Mouse (Mus musculus): ENCODE results near the gene Bricd5. TPM values are rescaled to one million over a fixed set of nuclear protein-coding genes. Genes with fewer than 3 reads are reported as not detected.

Bricd5 gene
- polyA plus RNA-seq, 1 experiment from 2014 or later = 0.28 TPM

GRCm38 (mm10) chr17:24514270-24515257 lies 40.9 kb downstream of the Bricd5 start:
- no peak overlapping the region for H3K9ac ChIP-seq

GRCm38 (mm10) chr17:24520450-24520849 lies 46.8 kb downstream of the Bricd5 start:
- Histone ChIP-seq H3K4me1 (peaks cover 3% of the 10 kb centered on the region; the same call in 1 of the 2 replicates), H3K9me3 (no peaks in the 10 kb centered on the region), H3K36me3 (peaks cover 45% of the 10 kb centered on the region), H3K9ac (0 out of 2 replicates have a peak overlapping the region, but pooled peaks have one; percentile 8), H3K4me2 (replicated peaks) (no peak overlapping the region), H3K27ac (no peak overlapping the region), H3K27me3 (replicated peaks) (no peaks in the 10 kb centered on the region), H3K4me3 (no peak overlapping the region)
- WGBS = 92% methylated on average over 4 of the region's 4 CpGs
- no peak for ATAC-seq (ENCODE audit: low FRiP score, low read depth)

More at GRCm38 (mm10) chr17:24514270-24515257, 40.9 kb downstream of the Bricd5 start:
- WGBS = 90% methylated on average over 24 of the region's 24 CpGs
- ATAC-seq (ENCODE audit: low FRiP score, low read depth) = no peak
- Histone ChIP-seq H3K27me3 (replicated peaks) (no peaks in the 10 kb centered on the region), H3K4me1 (no peaks in the 10 kb centered on the region; the same call in 1 of the 2 replicates), H3K4me3 (no peak overlapping the region), H3K27ac (no peak overlapping the region), H3K36me3 (peaks cover 90% of the 10 kb centered on the region), H3K9me3 (no peaks in the 10 kb centered on the region), H3K4me2 (replicated peaks) (0 out of 2 replicates have a peak overlapping the region, but pooled peaks have one; percentile 7)

DNA sequence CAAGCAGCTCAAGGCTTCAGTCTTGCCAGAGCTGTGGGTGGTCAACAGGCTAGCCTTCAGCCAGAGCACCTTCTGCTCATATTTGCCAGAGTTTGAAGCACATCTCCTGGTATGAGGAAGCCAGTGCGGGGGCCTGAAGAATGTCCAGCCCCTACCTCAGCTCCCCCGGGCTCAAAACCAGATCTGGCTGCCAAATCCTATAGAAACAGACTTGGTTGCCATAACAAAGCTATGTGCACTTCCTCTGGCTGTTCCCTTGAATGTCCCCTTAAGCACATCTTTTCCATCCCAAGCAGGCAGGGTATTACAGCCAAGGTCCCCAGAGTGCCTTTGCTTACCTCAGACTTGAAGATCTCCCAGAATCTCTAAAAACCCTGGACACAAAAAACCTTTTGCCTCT lies 51.0 kb downstream of the Bricd5 start:
- Histone ChIP-seq H3K27me3 (replicated peaks) (no peaks in the 10 kb centered on the region), H3K4me2 (replicated peaks) (no peak overlapping the region), H3K9me3 (no peaks in the 10 kb centered on the region), H3K4me3 (no peak overlapping the region), H3K36me3 (peaks cover 8% of the 10 kb centered on the region; the same call in 1 of the 2 replicates), H3K4me1 (peaks cover 28% of the 10 kb centered on the region), H3K27ac (no peak overlapping the region), H3K9ac (0 out of 2 replicates have a peak overlapping the region, but pooled peaks have one; percentile 9)
- WGBS = 88% methylated on average over 2 of the region's 2 CpGs
- ATAC-seq (ENCODE audit: low FRiP score, low read depth) = no peak

Other genes starting within 250 kb of the Bricd5 start
- gene Ccnf, start 222.4 kb upstream of the Bricd5 start, polyA plus RNA-seq (2016; fragmentation: Nextera tagmentation; extraction: Ambion mirVana) = 53.5 and 54.8 TPM in 2 replicates
- gene Abca17, start 122.8 kb upstream of the Bricd5 start, polyA plus RNA-seq (2016; fragmentation: Nextera tagmentation; extraction: Ambion mirVana) = 0.13 and 0.22 TPM in 2 replicates
- gene Abca3, start 121.9 kb upstream of the Bricd5 start, polyA plus RNA-seq (2016; fragmentation: Nextera tagmentation; extraction: Ambion mirVana) = 22.9 and 25.8 TPM in 2 replicates
- gene Rnps1, start 59.3 kb upstream of the Bricd5 start, polyA plus RNA-seq (2016; fragmentation: Nextera tagmentation; extraction: Ambion mirVana) = 333 and 341 TPM in 2 replicates
- gene Eci1, start 47.2 kb upstream of the Bricd5 start, polyA plus RNA-seq (2016; fragmentation: Nextera tagmentation; extraction: Ambion mirVana) = 58.0 and 67.9 TPM in 2 replicates
- 3.4 and 4.4 TPM in 2 replicates for gene Dnase1l2, start 30.8 kb upstream of the Bricd5 start, polyA plus RNA-seq (2016; fragmentation: Nextera tagmentation; extraction: Ambion mirVana)
- 37.9 and 38.5 TPM in 2 replicates for gene E4f1, start 3.6 kb upstream of the Bricd5 start, polyA plus RNA-seq (2016; fragmentation: Nextera tagmentation; extraction: Ambion mirVana)
- gene Pgp, start 3.5 kb upstream of the Bricd5 start, polyA plus RNA-seq (2016; fragmentation: Nextera tagmentation; extraction: Ambion mirVana) = 58.6 and 62.7 TPM in 2 replicates
- gene Mlst8, start 5.2 kb downstream of the Bricd5 start, polyA plus RNA-seq (2016; fragmentation: Nextera tagmentation; extraction: Ambion mirVana) = 33.8 and 34.9 TPM in 2 replicates
- 23.2 and 25.4 TPM in 2 replicates for gene Caskin1, start 14.7 kb downstream of the Bricd5 start, polyA plus RNA-seq (2016; fragmentation: Nextera tagmentation; extraction: Ambion mirVana)
- gene Traf7, start 54.1 kb downstream of the Bricd5 start, polyA plus RNA-seq (2016; fragmentation: Nextera tagmentation; extraction: Ambion mirVana) = 83.4 and 84.0 TPM in 2 replicates
- gene Rab26, start 60.3 kb downstream of the Bricd5 start, polyA plus RNA-seq (2016; fragmentation: Nextera tagmentation; extraction: Ambion mirVana) = 1.6 and 2.2 TPM in 2 replicates
- gene Pkd1, start 76.0 kb downstream of the Bricd5 start, polyA plus RNA-seq (2016; fragmentation: Nextera tagmentation; extraction: Ambion mirVana) = 23.0 and 26.5 TPM in 2 replicates
- gene Tsc2, start 158.7 kb downstream of the Bricd5 start, polyA plus RNA-seq (2016; fragmentation: Nextera tagmentation; extraction: Ambion mirVana) = 66.5 and 75.0 TPM in 2 replicates
- 10.5 and 12.4 TPM in 2 replicates for gene Nthl1, start 158.8 kb downstream of the Bricd5 start, polyA plus RNA-seq (2016; fragmentation: Nextera tagmentation; extraction: Ambion mirVana)
- 36.9 and 37.7 TPM in 2 replicates for gene Slc9a3r2, start 176.4 kb downstream of the Bricd5 start, polyA plus RNA-seq (2016; fragmentation: Nextera tagmentation; extraction: Ambion mirVana)
- gene Npw, start 184.6 kb downstream of the Bricd5 start, polyA plus RNA-seq (2016; fragmentation: Nextera tagmentation; extraction: Ambion mirVana) = not detected in 2 replicates
- gene Zfp598, start 195.8 kb downstream of the Bricd5 start, polyA plus RNA-seq (2016; fragmentation: Nextera tagmentation; extraction: Ambion mirVana) = 24.1 and 27.2 TPM in 2 replicates
- 42.3 and 43.3 TPM in 2 replicates for gene Syngr3, start 216.1 kb downstream of the Bricd5 start, polyA plus RNA-seq (2016; fragmentation: Nextera tagmentation; extraction: Ambion mirVana)
- 40.2 and 41.9 TPM in 2 replicates for gene Gfer, start 222.3 kb downstream of the Bricd5 start, polyA plus RNA-seq (2016; fragmentation: Nextera tagmentation; extraction: Ambion mirVana)
- 2.4 and 3.0 TPM in 2 replicates for gene Noxo1, start 222.3 kb downstream of the Bricd5 start, polyA plus RNA-seq (2016; fragmentation: Nextera tagmentation; extraction: Ambion mirVana)
- 91.5 and 95.3 TPM in 2 replicates for gene Tbl3, start 233.8 kb downstream of the Bricd5 start, polyA plus RNA-seq (2016; fragmentation: Nextera tagmentation; extraction: Ambion mirVana)
- not detected in 2 replicates for gene Rnf151, start 244.2 kb downstream of the Bricd5 start, polyA plus RNA-seq (2016; fragmentation: Nextera tagmentation; extraction: Ambion mirVana)
- 826 and 871 TPM in 2 replicates for gene Rps2, start 244.2 kb downstream of the Bricd5 start, polyA plus RNA-seq (2016; fragmentation: Nextera tagmentation; extraction: Ambion mirVana)

Measured in neural tube, embryonic 12.5 days (tissue).